Mouse (Mus musculus): ENCODE measurements around the gene Kif6. TPM values are rescaled to one million over a fixed set of nuclear protein-coding genes. Genes with fewer than 3 reads are reported as not detected.

Gene Kif6
- total RNA-seq, 1 experiment from 2014 or later, result 1.3 TPM

- DNase-seq, result no peak
Measured at GRCm38 (mm10) chr17:49792217-49792743, 177.3 kb downstream of the Kif6 start.

- DNase-seq, result no peak
Measured at GRCm38 (mm10) chr17:49792946-49793345, 178.0 kb downstream of the Kif6 start.

- DNase-seq, result no peak
Measured at GRCm38 (mm10) chr17:49793965-49794364, 179.0 kb downstream of the Kif6 start.

- no peak for DNase-seq
Measured at GRCm38 (mm10) chr17:49795241-49795640, 180.3 kb downstream of the Kif6 start.

- DNase-seq, result no peak
Measured at GRCm38 (mm10) chr17:49796116-49796515, 181.2 kb downstream of the Kif6 start.

- no peak for DNase-seq
Measured at GRCm38 (mm10) chr17:49799168-49799567, 184.2 kb downstream of the Kif6 start.

GRCm38 (mm10) chr17:49800157-49800556, 185.2 kb downstream of the Kif6 start:
- no peak for DNase-seq

GRCm38 (mm10) chr17:49807461-49807860, 192.5 kb downstream of the Kif6 start:
- no peak for DNase-seq

GRCm38 (mm10) chr17:49808712-49809343, 193.9 kb downstream of the Kif6 start:
- no peak for DNase-seq

GRCm38 (mm10) chr17:49813893-49814640, 199.1 kb downstream of the Kif6 start:
- DNase-seq, result no peak

- no peak for DNase-seq
Measured at GRCm38 (mm10) chr17:49816067-49816565, 201.2 kb downstream of the Kif6 start.

GRCm38 (mm10) chr17:49816703-49817102, 201.8 kb downstream of the Kif6 start:
- no peak for DNase-seq

- no peak for DNase-seq
Measured at GRCm38 (mm10) chr17:49820203-49820602, 205.3 kb downstream of the Kif6 start.

GRCm38 (mm10) chr17:49824142-49824840, 209.4 kb downstream of the Kif6 start:
- DNase-seq, result no peak

GRCm38 (mm10) chr17:49824841-49825450, 210.0 kb downstream of the Kif6 start:
- no peak for DNase-seq

- no peak for DNase-seq
Measured at GRCm38 (mm10) chr17:49825831-49826230, 210.9 kb downstream of the Kif6 start.

- no peak for DNase-seq
Measured at GRCm38 (mm10) chr17:49831745-49832144, 216.8 kb downstream of the Kif6 start.

- DNase-seq, result no peak
Measured at GRCm38 (mm10) chr17:49834044-49834545, 219.2 kb downstream of the Kif6 start.

GRCm38 (mm10) chr17:49837417-49837816, 222.5 kb downstream of the Kif6 start:
- DNase-seq, result no peak

GRCm38 (mm10) chr17:49839243-49839642, 224.3 kb downstream of the Kif6 start:
- no peak for DNase-seq

GRCm38 (mm10) chr17:49851210-49851609, 236.3 kb downstream of the Kif6 start:
- no peak for DNase-seq

GRCm38 (mm10) chr17:49852183-49852582, 237.2 kb downstream of the Kif6 start:
- no peak for DNase-seq

Data from adrenal gland, postnatal 25 days (tissue).